Mouse (Mus musculus) c-Kit-positive CD71-negative TER-119-negative erythroid progenitor cells, embryonic 14.5 days (primary cell): Measurements from ENCODE around the gene 6430628N08Rik.
A peak's percentile ranks its signal among the peaks of the same experiment; 100 is the strongest.

ENCODE experiments used
- DNase-seq: peaks from one replicate; pipeline ENCODE4 v3.0.0-alpha.2; 2013; ENCODE audit warnings: low read depth

6430628N08Rik gene

GRCm38 (mm10) chr4:115890553-115890952 is at the start of gene 6430628N08Rik:
Gene 6430628N08Rik (plus strand): TSS chr4:115890665.
- DNase-seq, result no peak

- DNase-seq, result no peak
Observed at GRCm38 (mm10) chr4:115840842-115841241, 49.6 kb upstream of the 6430628N08Rik start.

GRCm38 (mm10) chr4:115846656-115847055 is 43.8 kb upstream of the 6430628N08Rik start:
- DNase-seq, result no peak

GRCm38 (mm10) chr4:115847377-115847776 is 43.1 kb upstream of the 6430628N08Rik start:
- no peak for DNase-seq

GRCm38 (mm10) chr4:115848083-115848482 is 42.4 kb upstream of the 6430628N08Rik start:
- DNase-seq, result no peak

GRCm38 (mm10) chr4:115848990-115849677 is 41.3 kb upstream of the 6430628N08Rik start:
- DNase-seq, result no peak

GRCm38 (mm10) chr4:115850111-115850510 is 40.4 kb upstream of the 6430628N08Rik start:
- no peak for DNase-seq

- no peak for DNase-seq
Observed at GRCm38 (mm10) chr4:115850631-115851030, 39.8 kb upstream of the 6430628N08Rik start.

- no peak for DNase-seq
Observed at GRCm38 (mm10) chr4:115851569-115851968, 38.9 kb upstream of the 6430628N08Rik start.

GRCm38 (mm10) chr4:115855100-115855499 is 35.4 kb upstream of the 6430628N08Rik start:
- no peak for DNase-seq

GRCm38 (mm10) chr4:115855609-115856008 is 34.9 kb upstream of the 6430628N08Rik start:
- DNase-seq, result no peak

- DNase-seq, result no peak
Observed at GRCm38 (mm10) chr4:115856282-115856681, 34.2 kb upstream of the 6430628N08Rik start.

GRCm38 (mm10) chr4:115857293-115857883 is 33.1 kb upstream of the 6430628N08Rik start:
- DNase-seq, result peak; percentile 50

GRCm38 (mm10) chr4:115863352-115863751 is 27.1 kb upstream of the 6430628N08Rik start:
- no peak for DNase-seq

- no peak for DNase-seq
Observed at GRCm38 (mm10) chr4:115863880-115864279, 26.6 kb upstream of the 6430628N08Rik start.

- DNase-seq, result no peak
Observed at GRCm38 (mm10) chr4:115869512-115870210, 20.8 kb upstream of the 6430628N08Rik start.

GRCm38 (mm10) chr4:115873231-115873630 is 17.2 kb upstream of the 6430628N08Rik start:
- DNase-seq, result no peak

- DNase-seq, result no peak
Observed at GRCm38 (mm10) chr4:115878216-115878678, 12.2 kb upstream of the 6430628N08Rik start.

- DNase-seq, result no peak
Observed at GRCm38 (mm10) chr4:115878828-115879227, 11.6 kb upstream of the 6430628N08Rik start.

GRCm38 (mm10) chr4:115881183-115881582 is 9.3 kb upstream of the 6430628N08Rik start:
- DNase-seq, result no peak

- no peak for DNase-seq
Observed at GRCm38 (mm10) chr4:115882195-115882594, 8.3 kb upstream of the 6430628N08Rik start.

GRCm38 (mm10) chr4:115884022-115884421 is 6.4 kb upstream of the 6430628N08Rik start, which contains the start of gene Kncn:
Gene Kncn (plus strand): TSS chr4:115884400.
- no peak for DNase-seq

- no peak for DNase-seq
Observed at GRCm38 (mm10) chr4:115885846-115886245, 4.6 kb upstream of the 6430628N08Rik start.
